8 mouse cellular contexts compared by ENCODE assay signal in the genomic region with DNA sequence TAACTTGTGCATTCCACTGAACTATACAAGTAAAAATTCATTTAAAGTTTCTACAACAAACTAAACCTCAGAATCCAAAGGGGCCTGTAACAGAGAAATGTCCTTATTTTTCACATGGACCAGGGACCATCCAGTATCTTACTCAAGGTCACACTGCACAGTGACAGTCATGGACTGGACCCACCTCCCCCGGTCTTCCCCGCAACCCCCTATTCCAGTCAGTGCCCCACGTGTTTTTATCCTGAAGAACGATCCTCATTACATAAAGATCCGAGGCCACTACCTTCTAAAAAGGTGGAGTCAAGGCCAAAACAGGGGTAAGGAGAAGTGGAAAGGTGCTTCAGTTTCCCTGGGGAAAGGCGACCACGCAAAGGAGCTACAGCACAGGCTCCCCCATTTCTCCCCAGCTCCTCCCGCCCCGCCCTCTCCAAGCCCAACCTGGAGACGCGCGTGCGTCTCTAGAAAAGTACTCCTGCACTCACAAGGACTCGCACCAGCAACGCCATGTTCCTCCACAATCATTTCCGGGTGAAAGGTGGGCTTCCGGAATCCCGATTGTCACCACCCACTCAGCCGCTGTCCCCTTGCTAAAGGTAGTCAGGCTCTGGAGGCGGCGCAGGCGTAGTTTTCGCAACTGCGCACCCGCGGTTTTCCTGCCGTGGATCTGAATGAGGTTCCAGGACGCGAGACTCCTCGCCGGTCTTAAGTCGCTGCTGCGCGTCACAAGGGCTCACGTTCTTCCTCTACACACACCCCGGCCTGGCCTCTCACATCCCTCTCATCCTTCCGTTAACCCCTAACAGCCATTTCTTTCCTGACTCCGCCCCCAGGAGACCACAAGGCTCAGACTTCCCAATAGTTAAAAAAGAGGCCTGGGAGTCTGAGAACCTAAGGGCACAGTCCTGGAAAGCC. TPM values are rescaled to one million over a fixed set of nuclear protein-coding genes. Genes with fewer than 3 reads are reported as not detected.
DNase-seq lines count a peak whose midpoint lies in the region; ATAC-seq and TF ChIP-seq lines count a peak whose summit lies in the region.

Gene Uqcc1, minus strand, starts transcription at position 780 of the 912 bp plus-strand sequence.

- peak; percentile 59 for TF ChIP-seq POLR2A in olfactory bulb, adult 2 months (IDR thresholded peaks at IDR 0.05; ENCODE audit: insufficient read depth, low read depth, low read length)
- TF ChIP-seq POLR2A in thymus, adult 2 months (IDR thresholded peaks at IDR 0.05; ENCODE audit: control insufficient read depth, extremely low read depth, insufficient read depth, low read length, poor library complexity), result 0 out of 2 replicates have a peak, but pooled peaks have one; percentile 55

- intact Hi-C loops in heart, postnatal 36 days (cut with DNase I), result no loop called here

- peak; percentile 95 for DNase-seq in ES-E14 (ENCODE audit: low read depth, low spot score)
- DNase-seq in cerebellum, adult 11-12 months, result peak; percentile 92
- DNase-seq in heart, postnatal 36 days, result peak; percentile 89
- DNase-seq in layer of hippocampus, adult 2 months (ENCODE audit: low spot score in 2 of 2), result peak; percentile 95
- DNase-seq in lung, embryonic 14.5 days, result peak; percentile 96
- peak; percentile 92 for DNase-seq in thymus, adult 2 months

- H3K4me3 ChIP-seq in ES-E14 (ENCODE audit: insufficient read depth in 1 of 2, low read depth in 1 of 2, low read length in 2 of 2, poor library complexity in 1 of 2, severe bottlenecking in 1 of 2), result peak within 1 kb of the TSS; percentile 85 to 90
- peak within 1 kb of the TSS; percentile 64 for H3K4me3 ChIP-seq in forebrain, embryonic 16.5 days (replicated peaks; ENCODE audit: low read length)
- H3K4me3 ChIP-seq in layer of hippocampus, adult 2 months, result peak within 1 kb of the TSS; percentile 58
- H3K4me3 ChIP-seq in lung, embryonic 14.5 days (ENCODE audit: low read depth, low read length), result peak within 1 kb of the TSS; percentile 72
- H3K4me3 ChIP-seq in olfactory bulb, adult 2 months (ENCODE audit: insufficient read depth, low read depth, low read length), result peak within 1 kb of the TSS; percentile 60
- H3K4me3 ChIP-seq in thymus, adult 2 months (ENCODE audit: control insufficient read depth, insufficient read depth, low read length), result peak within 1 kb of the TSS; percentile 78

- no peak for TF ChIP-seq CTCF in layer of hippocampus, adult 2 months (conservative IDR thresholded peaks at IDR 0.05)
- no peak for TF ChIP-seq CTCF in lung, embryonic 14.5 days (IDR thresholded peaks at IDR 0.05; ENCODE audit: low read depth)
- TF ChIP-seq CTCF in olfactory bulb, adult 2 months (IDR thresholded peaks at IDR 0.05; ENCODE audit: insufficient read depth, low read depth, low read length), result no peak
- no peak; the same call in 1 of the 2 replicates for TF ChIP-seq CTCF in thymus, adult 2 months (IDR thresholded peaks at IDR 0.05; ENCODE audit: borderline replicate concordance, control insufficient read depth, extremely low read depth, insufficient read depth, low read length, poor library complexity)

- ATAC-seq in forebrain, embryonic 16.5 days, result peak; percentile 99
- ATAC-seq in lung, embryonic 14.5 days (ENCODE audit: insufficient read depth), result peak; percentile 96

- under 1% methylated on average over 38 of the region's 38 CpGs for WGBS in forebrain, embryonic 16.5 days
- WGBS in lung, embryonic 14.5 days, result under 1% methylated on average over 38 of the region's 38 CpGs
- WGBS in olfactory bulb, adult 2 months, result under 1% methylated on average over 38 of the region's 38 CpGs
- under 1% methylated on average over 38 of the region's 38 CpGs for WGBS in thymus, adult 2 months

- peak within 1 kb of the TSS; percentile 78 for H3K27ac ChIP-seq in ES-E14 (ENCODE audit: insufficient read depth, low read depth, low read length, poor library complexity, severe bottlenecking)
- peak within 1 kb of the TSS; percentile 86 for H3K27ac ChIP-seq in forebrain, embryonic 16.5 days (ENCODE audit: low read length)
- H3K27ac ChIP-seq in layer of hippocampus, adult 2 months, result peak within 1 kb of the TSS; percentile 87
- H3K27ac ChIP-seq in lung, embryonic 14.5 days (ENCODE audit: low read depth), result peak within 1 kb of the TSS; percentile 87
- peak within 1 kb of the TSS; percentile 50 for H3K27ac ChIP-seq in olfactory bulb, adult 2 months (ENCODE audit: insufficient read depth, low read depth, low read length)
- peak within 1 kb of the TSS; percentile 34; the same call in 1 of the 2 replicates for H3K27ac ChIP-seq in thymus, adult 2 months (ENCODE audit: control insufficient read depth, insufficient read depth, low read length)

- no peaks in the 10 kb centered on the region for H3K9me3 ChIP-seq in ES-E14 (ENCODE audit: control insufficient read depth, insufficient read depth, low read depth, low read length)
- H3K9me3 ChIP-seq in forebrain, embryonic 16.5 days (ENCODE audit: control insufficient read depth, low read length), result no peaks in the 10 kb centered on the region
- no peaks in the 10 kb centered on the region for H3K9me3 ChIP-seq in lung, embryonic 14.5 days (ENCODE audit: low read depth, low read length)

- peaks cover 0 to 2% of the 10 kb centered on the region in 2 experiments; a peak in 1 of 4 replicates for H3K4me1 ChIP-seq in ES-E14 (ENCODE audit: control insufficient read depth in 2 of 2, insufficient read depth in 2 of 2, low read length in 2 of 2, poor library complexity in 1 of 2)
- H3K4me1 ChIP-seq in forebrain, embryonic 16.5 days (replicated peaks; ENCODE audit: control insufficient read depth, insufficient read depth, low read length), result peaks cover 14% of the 10 kb centered on the region
- H3K4me1 ChIP-seq in lung, embryonic 14.5 days (ENCODE audit: insufficient read depth), result peaks cover 5% of the 10 kb centered on the region; the same call in 1 of the 2 replicates
- peaks cover 4% of the 10 kb centered on the region; the same call in 1 of the 2 replicates for H3K4me1 ChIP-seq in olfactory bulb, adult 2 months (ENCODE audit: control insufficient read depth, insufficient read depth, low read length)
- peaks cover 7% of the 10 kb centered on the region for H3K4me1 ChIP-seq in thymus, adult 2 months (replicated peaks; ENCODE audit: control insufficient read depth, insufficient read depth, low read length)

- H3K36me3 ChIP-seq in ES-E14 (ENCODE audit: control insufficient read depth, insufficient read depth, low read length, poor library complexity, severe bottlenecking), result no peaks in the 10 kb centered on the region
- no peaks in the 10 kb centered on the region for H3K36me3 ChIP-seq in forebrain, embryonic 16.5 days (ENCODE audit: control insufficient read depth, insufficient read depth)
- no peaks in the 10 kb centered on the region for H3K36me3 ChIP-seq in lung, embryonic 14.5 days (ENCODE audit: insufficient read depth)
- no peaks in the 10 kb centered on the region for H3K36me3 ChIP-seq in thymus, adult 2 months (ENCODE audit: control insufficient read depth, insufficient read depth, low read length)

- peak within 1 kb of the TSS; percentile 88 for H3K4me2 ChIP-seq in forebrain, embryonic 16.5 days (ENCODE audit: low read length)
- peak within 1 kb of the TSS; percentile 82 for H3K4me2 ChIP-seq in lung, embryonic 14.5 days

- H3K9ac ChIP-seq in ES-E14 (ENCODE audit: insufficient read depth, low read depth, low read length, poor library complexity, severe bottlenecking), result peak within 1 kb of the TSS; percentile 79
- H3K9ac ChIP-seq in forebrain, embryonic 16.5 days (replicated peaks; ENCODE audit: low read depth, low read length), result peak within 1 kb of the TSS; percentile 73
- peak within 1 kb of the TSS; percentile 65 for H3K9ac ChIP-seq in lung, embryonic 14.5 days

- H3K27me3 ChIP-seq in forebrain, embryonic 16.5 days (replicated peaks; ENCODE audit: control insufficient read depth, insufficient read depth, low read length), result no peaks in the 10 kb centered on the region
- H3K27me3 ChIP-seq in lung, embryonic 14.5 days (ENCODE audit: insufficient read depth, low read length), result no peaks in the 10 kb centered on the region
- H3K27me3 ChIP-seq in thymus, adult 2 months (ENCODE audit: control insufficient read depth, insufficient read depth, low read length), result no peaks in the 10 kb centered on the region

- in situ Hi-C loops in ES-E14 (cut with MboI; ENCODE audit: low sequenced_read_pairs in 2 of 2, unreplicated experiment in 2 of 2), result no loop called here

TF ChIP-seq in ES-E14, 5 proteins besides CTCF, POLR2A, EP300 and RAD21:
- TF ChIP-seq ZC3H11A (IDR thresholded peaks at IDR 0.05; ENCODE audit: borderline replicate concordance, low read depth, low read length) (no peak), ZNF384 (IDR thresholded peaks at IDR 0.05; ENCODE audit: low read depth, low read length) (0 out of 2 replicates have a peak, but pooled peaks have one; percentile 27), HCFC1 (IDR thresholded peaks at IDR 0.05; ENCODE audit: borderline replicate concordance, insufficient read depth, low read length) (peak; percentile 78; the same call in 1 of the 2 replicates), CHD2 (IDR thresholded peaks at IDR 0.05; ENCODE audit: low read depth, low read length) (peak; percentile 76; the same call in 1 of the 2 replicates)

RNA-seq across cellular contexts. Expression of gene Uqcc1, which starts in this region (rescaled TPM):
- total RNA-seq in ES-E14 (2012; rRNA removed), result 61.7 and 81.6 TPM in 2 replicates
- polyA plus RNA-seq in forebrain, embryonic 16.5 days (2015; fragmentation: Nextera tagmentation; extraction: Ambion mirVana), result 66.5 and 78.2 TPM in 2 replicates
- total RNA-seq in heart, postnatal 36 days (2021), result 100 to 1,000 TPM; 235 to 283 TPM
- 10 to 100 TPM; 73.6 to 81.6 TPM for total RNA-seq in layer of hippocampus, adult 2 months (2021)
- 52.0 and 52.9 TPM in 2 replicates for polyA plus RNA-seq in lung, embryonic 14.5 days (2014; fragmentation: Nextera tagmentation; extraction: Ambion mirVana)
- polyA plus RNA-seq in olfactory bulb, adult 2 months (2012; ENCODE audit: insufficient read depth, insufficient read length, low replicate concordance, missing spikeins), result 136 TPM in 1 of 2 replicates, not detected in the other
- 26.5 and 30.0 TPM in 2 replicates for polyA plus RNA-seq in thymus, adult 2 months (2012; rRNA removed)

Comparison
In these comparisons a context has a peak if more than half of its experiments do, and no peak if none do; other contexts are left out.
1. Peak in every context shown above with its lines: DNase-seq, ATAC-seq, H3K4me3 ChIP-seq and H3K27ac ChIP-seq.
2. H3K27ac ChIP-seq: peak in every context shown above with its lines; median percentile 87 in layer of hippocampus, adult 2 months; 87 in lung, embryonic 14.5 days; 86 in forebrain, embryonic 16.5 days; 78 in ES-E14; 50 in olfactory bulb, adult 2 months; 34 in thymus, adult 2 months.